Mouse (Mus musculus): Measurements from ENCODE around the gene Ap4e1. TPM values are rescaled to one million over a fixed set of nuclear protein-coding genes. Genes with fewer than 3 reads are reported as not detected.

Ap4e1 gene
- polyA plus RNA-seq (2015; fragmentation: Nextera tagmentation; extraction: Ambion mirVana) = 6.6 and 6.9 TPM in 2 replicates

DNA sequence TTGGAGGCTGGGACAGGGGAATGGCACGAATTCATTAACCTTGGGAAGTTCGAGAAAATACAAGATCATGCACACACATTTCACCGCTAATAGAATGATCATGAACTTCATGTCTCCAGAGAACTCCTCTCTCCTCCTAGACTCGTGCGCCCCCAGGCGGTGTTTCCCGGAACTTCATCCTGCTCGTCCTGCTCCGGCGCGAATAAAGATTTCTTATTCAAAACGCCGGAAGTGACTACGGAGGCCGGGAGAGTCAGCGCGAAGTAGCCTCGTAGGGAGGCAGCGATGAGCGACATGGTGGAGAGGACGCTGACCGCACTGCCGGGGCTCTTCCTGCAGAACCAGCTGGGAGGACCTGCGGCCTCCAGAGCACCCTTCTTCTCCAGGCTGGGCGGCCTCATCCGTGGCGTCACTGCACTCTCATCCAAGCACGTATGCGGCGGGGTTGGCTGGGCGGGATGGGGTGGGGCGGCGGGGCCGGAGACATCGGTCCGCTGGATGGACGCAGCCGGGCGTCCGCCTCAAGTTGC is at the start of gene Ap4e1:
Gene Ap4e1 (plus strand): TSS at position 249 of the 530 bp plus-strand sequence.

DNA sequence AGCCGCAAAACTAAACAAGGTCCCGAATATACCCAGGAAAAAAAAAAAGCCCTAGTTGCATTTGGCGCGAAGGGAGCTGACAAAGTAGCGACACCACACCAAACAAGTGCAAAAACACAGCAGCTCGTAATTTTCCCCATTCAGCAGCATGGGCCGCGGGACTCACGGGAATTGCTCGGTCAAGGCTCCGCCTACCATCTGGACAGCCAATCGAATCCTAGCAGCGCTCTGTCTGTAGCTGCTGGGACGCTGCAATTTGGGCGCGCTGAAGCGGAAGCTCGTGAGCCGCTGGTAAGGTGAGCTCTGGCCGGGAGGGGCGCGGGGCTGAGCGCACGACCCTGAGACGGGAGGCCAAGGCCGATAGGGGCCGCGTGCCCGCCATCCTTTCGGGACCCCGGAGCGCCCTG is 61.9 kb downstream of the Ap4e1 start, which contains the start of gene Blvra:
Gene Blvra (plus strand): TSS at position 231 of the 407 bp plus-strand sequence.

Small RNAs within 50 kb of the gene (microRNA-seq; reads per million reads assigned to microRNA genes)
- not detected for gene Gm24081

Other genes starting within 250 kb of the Ap4e1 start
- 1.7 and 2.2 TPM in 2 replicates for gene Usp50, start 225.2 kb upstream of the Ap4e1 start, polyA plus RNA-seq (2015; fragmentation: Nextera tagmentation; extraction: Ambion mirVana)
- 29.1 and 30.6 TPM in 2 replicates for gene Trpm7, start 132.5 kb upstream of the Ap4e1 start, polyA plus RNA-seq (2015; fragmentation: Nextera tagmentation; extraction: Ambion mirVana)
- gene Sppl2a, start 75.5 kb upstream of the Ap4e1 start, polyA plus RNA-seq (2015; fragmentation: Nextera tagmentation; extraction: Ambion mirVana) = 30.2 and 30.3 TPM in 2 replicates
- 31.4 and 32.8 TPM in 2 replicates for gene Blvra, start 61.9 kb downstream of the Ap4e1 start, polyA plus RNA-seq (2015; fragmentation: Nextera tagmentation; extraction: Ambion mirVana)
- 7.2 and 10.1 TPM in 2 replicates for gene Ncaph, start 125.2 kb downstream of the Ap4e1 start, polyA plus RNA-seq (2015; fragmentation: Nextera tagmentation; extraction: Ambion mirVana)
- gene Itpripl1, start 134.7 kb downstream of the Ap4e1 start, polyA plus RNA-seq (2015; fragmentation: Nextera tagmentation; extraction: Ambion mirVana) = 10.9 and 12.4 TPM in 2 replicates
- 1.0 and 1.8 TPM in 2 replicates for gene 1810024B03Rik, start 199.6 kb downstream of the Ap4e1 start, polyA plus RNA-seq (2015; fragmentation: Nextera tagmentation; extraction: Ambion mirVana)
- 23.3 and 29.3 TPM in 2 replicates for gene Snrnp200, start 199.7 kb downstream of the Ap4e1 start, polyA plus RNA-seq (2015; fragmentation: Nextera tagmentation; extraction: Ambion mirVana)
- 50.4 and 52.9 TPM in 2 replicates for gene Ciao1, start 239.1 kb downstream of the Ap4e1 start, polyA plus RNA-seq (2015; fragmentation: Nextera tagmentation; extraction: Ambion mirVana)
- 80.0 and 82.2 TPM in 2 replicates for gene Tmem127, start 239.2 kb downstream of the Ap4e1 start, polyA plus RNA-seq (2015; fragmentation: Nextera tagmentation; extraction: Ambion mirVana)

Data from neural tube, postnatal 0 days (tissue).